ENCODE assay signal across 8 mouse cellular contexts in genomic region chr4:149277571-149277970, GRCm38 (mm10). TPM values are rescaled to one million over a fixed set of nuclear protein-coding genes. Genes with fewer than 3 reads are reported as not detected.
DNase-seq lines count a peak whose midpoint lies in the region.

No protein-coding gene starts in this region.

- peak; percentile 93 for DNase-seq in heart, adult 11 months
- DNase-seq in heart, postnatal 14 days, result no peak
- DNase-seq in embryo, embryonic 11 days, result peak; percentile 61
- DNase-seq in heart, postnatal 10 days, result peak; percentile 62
- DNase-seq in lung, postnatal 36 days, result peak; percentile 55
- no peak for DNase-seq in spleen, postnatal 36 days (ENCODE audit: low spot score in 2 of 2)
- DNase-seq in frontal cortex, postnatal 14 days (ENCODE audit: low spot score in 2 of 2), result no peak
- DNase-seq in testis, postnatal 14 days (ENCODE audit: low spot score), result no peak

- intact Hi-C loops in heart, postnatal 14 days (cut with DNase I), result no loop called here
- intact Hi-C loops in heart, postnatal 10 days (cut with DNase I), result no loop called here

RNA-seq across cellular contexts. Expression of gene Kif1b, which starts 29.9 kb away (rescaled TPM):
- total RNA-seq in heart, postnatal 14 days (2021), result 100 to 1,000 TPM; 134 to 138 TPM
- total RNA-seq in heart, postnatal 10 days (2021), result 100 to 1,000 TPM; 146 to 164 TPM

Comparison
In these comparisons a context has a peak if more than half of its experiments do, and no peak if none do; other contexts are left out.
1. DNase-seq: peak in heart, adult 11 months (single experiment), embryo, embryonic 11 days (single experiment), heart, postnatal 10 days (2 of 2) and lung, postnatal 36 days (single experiment); none in heart, postnatal 14 days (0 of 2), spleen, postnatal 36 days (0 of 2), frontal cortex, postnatal 14 days (0 of 2) and testis, postnatal 14 days (single experiment).